Mouse (Mus musculus): ENCODE measurements around the gene Vamp1. TPM values are rescaled to one million over a fixed set of nuclear protein-coding genes. Genes with fewer than 3 reads are reported as not detected.

Vamp1 gene
- total and polyA plus RNA-seq, 2 experiments: 2.0 to 5.5 TPM

- no peak overlapping the region for H3K9ac ChIP-seq (ENCODE audit: low read depth, low read length)
- no peaks in the 10 kb centered on the region for H3K79me2 ChIP-seq (ENCODE audit: control insufficient read depth, insufficient read depth, low read length)
- no peak overlapping the region for H3K27ac ChIP-seq (replicated peaks; ENCODE audit: insufficient read depth, low read depth, low read length)
- TF ChIP-seq POLR2A (IDR thresholded peaks at IDR 0.05; ENCODE audit: extremely low read depth, insufficient read depth, low read length): no peak
- no peak for TF ChIP-seq CTCF (IDR thresholded peaks at IDR 0.05; ENCODE audit: low read depth, low read length)
- H3K36me3 ChIP-seq (ENCODE audit: control insufficient read depth, insufficient read depth, low read length): no peaks in the 10 kb centered on the region
- WGBS: 61% methylated on average over 8 of the region's 8 CpGs
- peaks cover 2% of the 10 kb centered on the region; the same call in 1 of the 2 replicates for H3K4me1 ChIP-seq (ENCODE audit: control insufficient read depth, insufficient read depth, low read length)
- H3K4me3 ChIP-seq (ENCODE audit: insufficient read depth, low read depth, low read length): no peak overlapping the region
- DNase-seq (ENCODE audit: extremely low read depth, low read depth, low spot score): no peak
- no peaks in the 10 kb centered on the region for H3K27me3 ChIP-seq (ENCODE audit: control insufficient read depth, insufficient read depth, low read length)
Observed at GRCm38 (mm10) chr6:125284250-125284649, 68.9 kb downstream of the Vamp1 start.

GRCm38 (mm10) chr6:125284751-125285150 lies 69.4 kb downstream of the Vamp1 start:
- WGBS: 94% methylated on average over 7 of the region's 7 CpGs
- Histone ChIP-seq H3K9ac (ENCODE audit: low read depth, low read length) (no peak overlapping the region), H3K79me2 (ENCODE audit: control insufficient read depth, insufficient read depth, low read length) (no peaks in the 10 kb centered on the region), H3K4me3 (ENCODE audit: insufficient read depth, low read depth, low read length) (no peak overlapping the region), H3K4me1 (ENCODE audit: control insufficient read depth, insufficient read depth, low read length) (peaks cover 2% of the 10 kb centered on the region; the same call in 1 of the 2 replicates), H3K36me3 (ENCODE audit: control insufficient read depth, insufficient read depth, low read length) (no peaks in the 10 kb centered on the region), H3K27me3 (ENCODE audit: control insufficient read depth, insufficient read depth, low read length) (no peaks in the 10 kb centered on the region), H3K27ac (replicated peaks; ENCODE audit: insufficient read depth, low read depth, low read length) (no peak overlapping the region)
- no peak for DNase-seq (ENCODE audit: extremely low read depth, low read depth, low spot score)
- TF ChIP-seq CTCF (IDR thresholded peaks at IDR 0.05; ENCODE audit: low read depth, low read length) (no peak), POLR2A (IDR thresholded peaks at IDR 0.05; ENCODE audit: extremely low read depth, insufficient read depth, low read length) (no peak)

GRCm38 (mm10) chr6:125285890-125286289 lies 70.5 kb downstream of the Vamp1 start, which contains the start of gene Tuba3a:
Tuba3a (minus strand) TSS chr6:125286042.
- DNase-seq (ENCODE audit: extremely low read depth, low read depth, low spot score): no peak
- 96% methylated on average over 22 of the region's 22 CpGs for WGBS
- no peak within 1 kb of the TSS for H3K27ac ChIP-seq (replicated peaks; ENCODE audit: insufficient read depth, low read depth, low read length)
- TF ChIP-seq POLR2A (IDR thresholded peaks at IDR 0.05; ENCODE audit: extremely low read depth, insufficient read depth, low read length) (no peak), CTCF (IDR thresholded peaks at IDR 0.05; ENCODE audit: low read depth, low read length) (no peak)
- peaks cover 2% of the 10 kb centered on the region; the same call in 1 of the 2 replicates for H3K4me1 ChIP-seq (ENCODE audit: control insufficient read depth, insufficient read depth, low read length)
- H3K27me3 ChIP-seq (ENCODE audit: control insufficient read depth, insufficient read depth, low read length): no peaks in the 10 kb centered on the region
- H3K9ac ChIP-seq (ENCODE audit: low read depth, low read length): no peak within 1 kb of the TSS
- no peaks in the 10 kb centered on the region for H3K79me2 ChIP-seq (ENCODE audit: control insufficient read depth, insufficient read depth, low read length)
- H3K36me3 ChIP-seq (ENCODE audit: control insufficient read depth, insufficient read depth, low read length): no peaks in the 10 kb centered on the region
- H3K4me3 ChIP-seq (ENCODE audit: insufficient read depth, low read depth, low read length): no peak within 1 kb of the TSS

GRCm38 (mm10) chr6:125286944-125287343 lies 71.6 kb downstream of the Vamp1 start:
- Histone ChIP-seq H3K36me3 (ENCODE audit: control insufficient read depth, insufficient read depth, low read length) (no peaks in the 10 kb centered on the region), H3K79me2 (ENCODE audit: control insufficient read depth, insufficient read depth, low read length) (no peaks in the 10 kb centered on the region), H3K4me1 (ENCODE audit: control insufficient read depth, insufficient read depth, low read length) (peaks cover 2% of the 10 kb centered on the region; the same call in 1 of the 2 replicates), H3K27me3 (ENCODE audit: control insufficient read depth, insufficient read depth, low read length) (no peaks in the 10 kb centered on the region), H3K9ac (ENCODE audit: low read depth, low read length) (no peak overlapping the region), H3K27ac (replicated peaks; ENCODE audit: insufficient read depth, low read depth, low read length) (no peak overlapping the region), H3K4me3 (ENCODE audit: insufficient read depth, low read depth, low read length) (no peak overlapping the region)
- DNase-seq (ENCODE audit: extremely low read depth, low read depth, low spot score): no peak
- WGBS: 95% methylated on average over 4 of the region's 4 CpGs
- no peak for TF ChIP-seq CTCF (IDR thresholded peaks at IDR 0.05; ENCODE audit: low read depth, low read length)
- no peak for TF ChIP-seq POLR2A (IDR thresholded peaks at IDR 0.05; ENCODE audit: extremely low read depth, insufficient read depth, low read length)

GRCm38 (mm10) chr6:125288730-125289129 lies 73.4 kb downstream of the Vamp1 start:
- peaks cover 2% of the 10 kb centered on the region; the same call in 1 of the 2 replicates for H3K4me1 ChIP-seq (ENCODE audit: control insufficient read depth, insufficient read depth, low read length)
- no peak overlapping the region for H3K9ac ChIP-seq (ENCODE audit: low read depth, low read length)
- no peak overlapping the region for H3K4me3 ChIP-seq (ENCODE audit: insufficient read depth, low read depth, low read length)
- H3K79me2 ChIP-seq (ENCODE audit: control insufficient read depth, insufficient read depth, low read length): no peaks in the 10 kb centered on the region
- no peaks in the 10 kb centered on the region for H3K36me3 ChIP-seq (ENCODE audit: control insufficient read depth, insufficient read depth, low read length)
- H3K27me3 ChIP-seq (ENCODE audit: control insufficient read depth, insufficient read depth, low read length): no peaks in the 10 kb centered on the region
- TF ChIP-seq POLR2A (IDR thresholded peaks at IDR 0.05; ENCODE audit: extremely low read depth, insufficient read depth, low read length) (no peak), CTCF (IDR thresholded peaks at IDR 0.05; ENCODE audit: low read depth, low read length) (no peak)
- no peak overlapping the region for H3K27ac ChIP-seq (replicated peaks; ENCODE audit: insufficient read depth, low read depth, low read length)
- DNase-seq (ENCODE audit: extremely low read depth, low read depth, low spot score): no peak
- 85% methylated on average over 5 of the region's 5 CpGs for WGBS

GRCm38 (mm10) chr6:125291329-125291728 lies 76.0 kb downstream of the Vamp1 start:
- Histone ChIP-seq H3K27ac (replicated peaks; ENCODE audit: insufficient read depth, low read depth, low read length) (no peak overlapping the region), H3K79me2 (ENCODE audit: control insufficient read depth, insufficient read depth, low read length) (no peaks in the 10 kb centered on the region), H3K9ac (ENCODE audit: low read depth, low read length) (no peak overlapping the region), H3K36me3 (ENCODE audit: control insufficient read depth, insufficient read depth, low read length) (no peaks in the 10 kb centered on the region), H3K4me3 (ENCODE audit: insufficient read depth, low read depth, low read length) (no peak overlapping the region), H3K27me3 (ENCODE audit: control insufficient read depth, insufficient read depth, low read length) (no peaks in the 10 kb centered on the region), H3K4me1 (ENCODE audit: control insufficient read depth, insufficient read depth, low read length) (0 out of 2 replicates have a peak, but pooled peaks cover under 1% of the 10 kb centered on the region)
- WGBS: 87% methylated on average over 4 of the region's 4 CpGs
- no peak for DNase-seq (ENCODE audit: extremely low read depth, low read depth, low spot score)
- TF ChIP-seq POLR2A (IDR thresholded peaks at IDR 0.05; ENCODE audit: extremely low read depth, insufficient read depth, low read length) (no peak), CTCF (IDR thresholded peaks at IDR 0.05; ENCODE audit: low read depth, low read length) (no peak)
